Mouse (Mus musculus): Measurements from ENCODE around the gene Paqr9. TPM values are rescaled to one million over a fixed set of nuclear protein-coding genes. Genes with fewer than 3 reads are reported as not detected.

Paqr9 gene
- polyA plus RNA-seq (2012; rRNA removed) = 13.2 and 14.6 TPM in 2 replicates

DNA sequence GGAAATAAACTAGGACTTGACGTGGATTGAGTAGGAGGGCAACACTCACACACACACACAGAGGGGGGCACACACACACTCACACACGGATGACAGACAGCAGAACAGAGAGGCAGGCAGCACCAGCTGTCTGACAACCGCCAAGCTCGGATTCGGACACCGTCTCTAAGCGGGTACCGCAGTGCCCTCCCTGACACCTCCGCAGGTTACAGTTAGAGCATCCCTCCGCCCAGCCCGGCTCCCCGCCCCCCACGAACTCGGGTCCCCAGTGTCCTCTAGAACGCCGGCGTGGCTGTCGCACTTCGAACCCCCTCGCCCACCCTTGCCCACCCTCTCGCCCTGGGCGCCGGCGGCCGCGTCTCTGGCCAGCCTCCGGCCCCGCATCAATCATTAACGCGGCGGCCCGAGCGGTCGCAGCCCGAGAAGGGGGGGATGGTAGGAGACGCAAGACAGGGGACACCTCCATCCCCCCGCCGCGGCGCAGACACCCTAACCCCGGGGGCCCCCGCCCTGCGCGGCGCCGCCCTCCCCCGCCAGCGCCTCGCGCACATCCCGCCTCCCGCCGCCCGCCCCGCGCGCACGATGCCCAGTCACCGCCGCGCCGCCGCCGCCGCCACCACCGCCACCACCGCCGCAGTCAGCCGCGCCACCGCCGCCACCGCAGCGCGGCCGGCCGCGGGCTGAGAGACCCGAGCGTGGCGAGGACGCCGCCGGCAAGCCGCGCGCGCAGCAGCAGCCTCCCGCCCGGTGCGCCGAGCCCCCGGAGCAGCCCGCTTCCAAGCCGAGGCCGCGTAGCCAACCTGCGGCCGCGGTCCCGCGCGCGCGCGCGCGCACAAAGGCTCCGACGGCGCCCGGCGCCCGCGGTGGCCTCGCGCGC is at the start of gene Paqr9:
TSS of gene Paqr9 (plus strand) at position 599 of the 877 bp plus-strand sequence.

DNA sequence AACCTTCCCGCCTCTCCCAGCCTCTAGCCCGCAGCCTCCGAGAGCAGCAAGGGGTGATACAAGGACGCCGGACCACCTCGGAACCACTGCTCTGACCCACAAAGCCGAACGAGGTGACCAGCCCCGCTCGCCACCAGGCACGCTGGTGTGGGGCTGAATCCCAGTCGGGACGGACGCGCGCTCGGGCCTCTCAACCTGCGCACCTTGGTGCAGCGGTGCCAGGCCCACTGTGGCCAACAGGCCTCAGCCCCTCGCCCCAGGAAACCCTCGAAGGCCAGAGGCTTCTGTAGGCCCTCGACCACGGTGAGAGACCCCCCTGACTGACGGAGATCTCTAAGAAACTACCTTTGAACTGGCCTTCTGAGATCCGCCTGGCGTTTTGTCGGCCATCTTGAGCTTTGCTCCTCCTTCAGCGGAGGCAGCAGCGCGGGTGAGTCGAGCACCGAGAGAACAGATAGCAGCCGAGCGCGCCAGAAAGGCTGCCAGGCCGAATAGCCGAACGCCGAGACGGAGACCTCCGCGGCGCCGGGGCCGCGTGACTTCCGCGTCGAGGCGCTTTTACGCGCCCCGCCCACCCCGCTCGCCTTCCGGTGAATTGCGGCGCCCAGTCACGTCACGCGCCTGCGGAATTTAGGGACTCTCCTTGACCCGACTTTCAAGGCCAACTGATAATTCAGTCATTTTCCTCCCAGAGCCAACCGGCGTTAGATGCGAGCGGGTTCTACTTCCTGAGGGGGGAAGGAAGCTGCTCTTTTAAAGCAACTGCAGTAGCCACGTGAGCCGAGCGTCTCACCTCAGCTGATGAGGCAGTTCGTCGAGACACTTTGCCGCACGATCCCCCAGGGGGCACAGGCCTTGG is 47.8 kb upstream of the Paqr9 start, which contains the start of gene U2surp:
TSS of gene U2surp (minus strand) at position 525 of the 859 bp plus-strand sequence.

Other genes starting within 250 kb of the Paqr9 start
- 8.0 and 10.3 TPM in 2 replicates for gene Chst2, start 152.9 kb upstream of the Paqr9 start, polyA plus RNA-seq (2012; rRNA removed)
- gene U2surp, start 47.7 kb upstream of the Paqr9 start, polyA plus RNA-seq (2012; rRNA removed) = 1.4 and 1.6 TPM in 2 replicates
- 0.33 and 0.38 TPM in 2 replicates for gene Pcolce2, start 77.9 kb downstream of the Paqr9 start, polyA plus RNA-seq (2012; rRNA removed)
- 4.9 and 6.9 TPM in 2 replicates for gene Trpc1, start 190.7 kb downstream of the Paqr9 start, polyA plus RNA-seq (2012; rRNA removed)

Data from ovary, adult 2 months (tissue).